In genomic region chr2:101440231-101440630, GRCm38 (mm10) we compare ENCODE assay signal across 26 mouse cellular contexts.
"Had no signal": no experiment of that assay in that cellular context is flagged by ENCODE, and none has a peak within 500 bp of the region (broad histone marks: within the 10 kb centered on the region; RNA-seq: fewer than 3 reads in every experiment).

No protein-coding gene starts in this region.

- H3K4me2 ChIP-seq: heart, embryonic 11.5 days; heart, embryonic 13.5 days; heart, embryonic 15.5 days; hindbrain, embryonic 12.5 days; hindbrain, embryonic 14.5 days; intestine, embryonic 15.5 days; kidney, embryonic 15.5 days; limb, embryonic 12.5 days; liver, embryonic 11.5 days; liver, embryonic 13.5 days; liver, embryonic 15.5 days had no signal

- H3K9ac ChIP-seq: heart, embryonic 13.5 days; heart, embryonic 15.5 days; hindbrain, embryonic 12.5 days; hindbrain, embryonic 14.5 days; intestine, embryonic 15.5 days; kidney, embryonic 15.5 days; limb, embryonic 12.5 days; liver, embryonic 13.5 days; liver, embryonic 15.5 days; liver, postnatal 0 days had no signal

- DNase-seq: gastrocnemius, adult 2 months; gastrocnemius, postnatal 10 days; gastrocnemius, postnatal 25 days; heart, adult 2 months; heart, postnatal 4 days; liver; liver, embryonic 13.5 days; liver, postnatal 0 days had no signal

- H3K9me3 ChIP-seq: heart, embryonic 13.5 days; heart, embryonic 15.5 days; hindbrain, embryonic 10.5 days; hindbrain, embryonic 12.5 days; intestine, embryonic 15.5 days; kidney, embryonic 15.5 days; limb, embryonic 10.5 days; limb, embryonic 12.5 days; liver, embryonic 13.5 days; liver, embryonic 15.5 days had no signal

- ATAC-seq: forebrain, embryonic 16.5 days; hindbrain, embryonic 16.5 days; inflammation-experienced regulatory T-cells, adult 6 months; intestine, embryonic 15.5 days; intestine, postnatal 0 days; liver, postnatal 0 days had no signal

- H3K4me1 ChIP-seq: heart, embryonic 13.5 days; heart, embryonic 15.5 days; hindbrain, embryonic 10.5 days; hindbrain, embryonic 12.5 days; intestine, embryonic 15.5 days; limb, embryonic 10.5 days; limb, embryonic 12.5 days; liver, embryonic 13.5 days; liver, embryonic 15.5 days had no signal

- H3K27me3 ChIP-seq: heart, embryonic 13.5 days; heart, embryonic 15.5 days; hindbrain, embryonic 12.5 days; intestine, embryonic 15.5 days; kidney, embryonic 15.5 days; limb, embryonic 12.5 days; liver, embryonic 13.5 days; liver, embryonic 15.5 days had no signal

- H3K4me3 ChIP-seq: gastrocnemius, adult 2 months; heart, adult 2 months; heart, embryonic 13.5 days; heart, embryonic 15.5 days; hindbrain, embryonic 10.5 days; hindbrain, embryonic 12.5 days; intestine, embryonic 15.5 days; kidney, embryonic 15.5 days; layer of hippocampus, adult 2 months; left cerebral cortex, adult 2 months; limb, embryonic 10.5 days; limb, embryonic 12.5 days; liver, embryonic 13.5 days; liver, embryonic 15.5 days had no signal

- H3K27ac ChIP-seq: gastrocnemius, adult 2 months; heart, adult 2 months; heart, embryonic 13.5 days; heart, embryonic 15.5 days; hindbrain, embryonic 10.5 days; hindbrain, embryonic 12.5 days; hindbrain, embryonic 14.5 days; intestine, embryonic 15.5 days; kidney, embryonic 15.5 days; layer of hippocampus, adult 2 months; left cerebral cortex, adult 2 months; limb, embryonic 10.5 days; limb, embryonic 12.5 days; liver, embryonic 13.5 days; liver, embryonic 15.5 days had no signal

- H3K36me3 ChIP-seq: heart, embryonic 13.5 days; heart, embryonic 15.5 days; hindbrain, embryonic 10.5 days; hindbrain, embryonic 12.5 days; intestine, embryonic 15.5 days; kidney, embryonic 15.5 days; limb, embryonic 10.5 days; limb, embryonic 12.5 days; liver, embryonic 13.5 days; liver, embryonic 15.5 days had no signal
